Mouse (Mus musculus) ES-Bruce4 (cell line): ENCODE results near the gene Atp1a2. TPM values are rescaled to one million over a fixed set of nuclear protein-coding genes. Genes with fewer than 3 reads are reported as not detected.

ENCODE experiments used
- H3K27ac ChIP-seq: 2 replicates; pipeline ENCODE4 v1.5.1; 2012; ENCODE audit warnings: low read length, inconsistent platforms; ENCODE audit not compliant: insufficient read depth
- H3K27me3 ChIP-seq: 2 replicates; pipeline ENCODE4 v1.6.1; 2012; ENCODE audit warnings: mild to moderate bottlenecking, low read length, inconsistent platforms; ENCODE audit not compliant: control insufficient read depth, poor library complexity, insufficient read depth, severe bottlenecking
- H3K36me3 ChIP-seq: 2 replicates; pipeline ENCODE4 v1.6.1; 2012; ENCODE audit warnings: inconsistent platforms, mild to moderate bottlenecking, low read length, moderate library complexity; ENCODE audit not compliant: control insufficient read depth, poor library complexity, insufficient read depth, severe bottlenecking
- H3K4me1 ChIP-seq: one replicate; pipeline ENCODE4 v1.8.1; 2011; ENCODE audit warnings: low read length; ENCODE audit not compliant: control insufficient read depth, insufficient read depth
- H3K4me3 ChIP-seq: 2 replicates; pipeline ENCODE4 v1.5.1; 2011; ENCODE audit warnings: low read depth, mild to moderate bottlenecking, low read length
- H3K9ac ChIP-seq: 2 replicates; pipeline ENCODE4 v1.6.1; 2012; ENCODE audit warnings: low read depth, mild to moderate bottlenecking, inconsistent platforms; ENCODE audit not compliant: poor library complexity, severe bottlenecking
- H3K9me3 ChIP-seq: replicated peaks from 2 replicates; pipeline ENCODE4 v1.6.1; 2012; ENCODE audit warnings: mild to moderate bottlenecking, low read length, inconsistent platforms; ENCODE audit not compliant: control insufficient read depth, poor library complexity, insufficient read depth, severe bottlenecking
- CTCF ChIP-seq: IDR thresholded peaks from one replicate; pipeline ENCODE4 v1.8.1; 2011; ENCODE audit warnings: low read depth, low read length
- EP300 ChIP-seq: IDR thresholded peaks from 2 replicates; pipeline ENCODE4 v1.6.1; 2011; ENCODE audit warnings: low read depth, low read length; ENCODE audit not compliant: insufficient read depth
- POLR2A ChIP-seq: IDR thresholded peaks from one replicate; pipeline ENCODE4 v1.8.1; 2011; ENCODE audit warnings: low read length; ENCODE audit not compliant: insufficient read depth
- polyA plus RNA-seq: library from polyadenylated mRNA; stranded (reverse); fragments of >200 nt; gene quantifications from 2 replicates; pipeline ENCODE4 v1.2.4, GENCODE M21; 2011; ENCODE audit warnings: low read depth; ENCODE audit not compliant: missing spikeins, insufficient read depth, insufficient read length

Gene Atp1a2
- polyA plus RNA-seq, 1 experiment = 2.1 TPM

DNA sequence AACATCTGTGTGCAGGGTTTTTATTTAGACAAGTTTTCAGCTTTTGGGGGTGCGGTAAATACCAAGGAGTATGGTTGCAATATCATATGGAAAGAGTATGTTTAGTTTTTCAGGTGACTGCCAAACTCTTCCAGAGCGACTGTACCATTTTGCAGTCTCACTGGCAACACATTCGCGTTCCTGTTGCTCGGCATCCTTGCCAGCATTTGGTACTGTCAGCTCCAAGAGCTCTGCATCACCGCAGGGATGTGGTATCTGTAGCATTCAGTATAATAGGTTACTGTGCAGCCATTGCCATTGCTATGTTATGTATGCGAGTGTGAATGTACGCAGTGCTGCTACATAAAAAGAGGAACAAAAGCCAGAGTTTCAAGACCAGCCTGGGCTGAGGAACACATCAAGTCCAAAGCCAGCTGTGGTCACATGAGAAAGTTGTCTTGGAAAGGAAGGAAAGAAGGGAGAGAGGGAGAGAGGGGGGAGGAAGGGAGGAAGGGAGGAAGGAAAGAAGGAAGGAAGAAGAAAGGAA lies 33.6 kb upstream of the Atp1a2 start:
- no peak overlapping the region for H3K4me3 ChIP-seq
- no peaks in the 10 kb centered on the region for H3K4me1 ChIP-seq
- H3K9me3 ChIP-seq = no peaks in the 10 kb centered on the region; the same call in 1 of the 2 replicates
- H3K27me3 ChIP-seq = 0 out of 2 replicates have a peak, but pooled peaks cover 2% of the 10 kb centered on the region
- TF ChIP-seq POLR2A (no peak), EP300 (no peak), CTCF (no peak)
- no peak overlapping the region for H3K27ac ChIP-seq
- no peak overlapping the region for H3K9ac ChIP-seq
- H3K36me3 ChIP-seq = no peaks in the 10 kb centered on the region

DNA sequence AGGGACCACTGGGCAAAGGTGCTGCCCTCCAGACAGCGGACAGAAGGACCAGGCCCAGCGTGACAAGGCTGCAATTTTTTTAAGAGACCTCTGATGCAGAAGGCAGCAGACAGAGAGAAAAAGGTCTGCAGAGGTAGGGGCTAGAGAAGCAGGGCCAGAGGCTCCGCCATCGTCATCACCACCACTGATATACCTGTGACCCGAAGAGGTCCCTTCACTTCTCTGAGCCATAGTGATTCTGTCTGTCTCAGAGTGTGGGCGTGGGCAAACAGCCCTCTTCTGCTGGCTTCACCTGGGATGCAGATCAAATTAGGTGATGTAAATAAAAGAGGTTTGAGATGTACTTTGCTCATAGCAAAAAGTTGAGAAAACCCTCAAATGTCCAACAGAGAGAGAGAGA lies 31.8 kb upstream of the Atp1a2 start:
- no peak overlapping the region for H3K27ac ChIP-seq
- H3K36me3 ChIP-seq = no peaks in the 10 kb centered on the region
- H3K9ac ChIP-seq = no peak overlapping the region
- no peak overlapping the region for H3K4me3 ChIP-seq
- H3K9me3 ChIP-seq = no peaks in the 10 kb centered on the region
- TF ChIP-seq EP300 (no peak), POLR2A (no peak), CTCF (no peak)
- no peaks in the 10 kb centered on the region for H3K27me3 ChIP-seq
- H3K4me1 ChIP-seq = no peaks in the 10 kb centered on the region

DNA sequence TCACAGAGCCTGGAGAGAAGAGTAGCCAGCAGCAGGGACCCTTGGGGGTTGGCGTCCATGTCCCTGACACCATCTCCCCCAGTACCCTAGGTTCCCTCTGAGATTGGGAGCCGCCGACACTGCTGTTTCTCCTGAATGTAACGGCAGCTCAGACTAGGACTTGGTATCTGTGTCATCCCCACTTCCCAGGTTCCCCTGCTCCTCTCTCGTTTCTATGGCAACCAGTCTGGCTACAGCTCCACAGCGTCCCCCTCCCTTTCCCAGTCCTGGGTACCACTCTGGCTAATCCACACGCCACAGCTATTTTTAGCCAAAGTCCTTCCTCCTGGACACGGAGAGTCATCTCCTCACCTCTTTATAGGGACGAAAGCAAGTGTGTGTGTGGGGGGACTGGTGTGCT lies 31.3 kb upstream of the Atp1a2 start, which contains the start of gene Kcnj9:
Kcnj9 (minus strand) TSS at position 188 of the 400 bp plus-strand sequence.
- Histone ChIP-seq H3K9me3 (no peaks in the 10 kb centered on the region), H3K4me1 (no peaks in the 10 kb centered on the region), H3K36me3 (no peaks in the 10 kb centered on the region), H3K4me3 (no peak within 1 kb of the TSS), H3K9ac (no peak within 1 kb of the TSS), H3K27ac (no peak within 1 kb of the TSS), H3K27me3 (no peaks in the 10 kb centered on the region)
- TF ChIP-seq CTCF = no peak

DNA sequence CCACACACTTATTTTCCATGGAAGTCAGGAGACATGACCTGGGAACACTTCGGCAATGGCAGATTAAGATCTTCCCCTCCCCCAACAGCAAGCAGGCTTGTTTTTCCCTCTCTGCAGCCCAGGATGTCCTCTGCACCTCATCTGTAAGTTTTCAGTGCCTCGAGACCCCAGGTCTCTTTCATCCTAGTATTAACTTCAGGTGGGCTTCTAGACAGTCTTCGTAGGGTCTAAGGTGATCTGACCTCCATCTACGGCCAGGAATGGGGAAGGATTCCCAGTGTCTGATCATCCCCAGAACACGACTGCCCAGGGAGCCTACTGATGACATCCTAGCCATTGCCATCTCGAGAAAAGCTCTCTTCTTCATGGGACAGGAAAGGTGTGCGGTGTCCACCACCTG lies 30.6 kb upstream of the Atp1a2 start:
- Histone ChIP-seq H3K4me1 (no peaks in the 10 kb centered on the region), H3K9me3 (no peaks in the 10 kb centered on the region), H3K27me3 (no peaks in the 10 kb centered on the region), H3K27ac (no peak overlapping the region), H3K36me3 (no peaks in the 10 kb centered on the region), H3K4me3 (no peak overlapping the region), H3K9ac (no peak overlapping the region)
- TF ChIP-seq CTCF = no peak
- no peak for TF ChIP-seq EP300

GRCm38 (mm10) chr1:172328041-172328440 lies 30.2 kb upstream of the Atp1a2 start:
- H3K4me1 ChIP-seq = no peaks in the 10 kb centered on the region
- TF ChIP-seq EP300 = no peak
- no peak for TF ChIP-seq POLR2A
- TF ChIP-seq CTCF = no peak
- no peaks in the 10 kb centered on the region for H3K36me3 ChIP-seq
- H3K9me3 ChIP-seq = no peaks in the 10 kb centered on the region
- H3K27ac ChIP-seq = no peak overlapping the region
- H3K9ac ChIP-seq = no peak overlapping the region
- H3K27me3 ChIP-seq = no peaks in the 10 kb centered on the region
- no peak overlapping the region for H3K4me3 ChIP-seq

GRCm38 (mm10) chr1:172327206-172328001 lies 29.5 kb upstream of the Atp1a2 start:
- no peak overlapping the region for H3K4me3 ChIP-seq
- H3K36me3 ChIP-seq = no peaks in the 10 kb centered on the region
- no peaks in the 10 kb centered on the region for H3K4me1 ChIP-seq
- H3K9ac ChIP-seq = no peak overlapping the region
- H3K27me3 ChIP-seq = no peaks in the 10 kb centered on the region
- no peak overlapping the region for H3K27ac ChIP-seq
- no peak for TF ChIP-seq EP300
- no peak for TF ChIP-seq POLR2A
- no peak for TF ChIP-seq CTCF
- no peaks in the 10 kb centered on the region for H3K9me3 ChIP-seq
